20 mouse cellular contexts compared by ENCODE assay signal in the genomic region with DNA sequence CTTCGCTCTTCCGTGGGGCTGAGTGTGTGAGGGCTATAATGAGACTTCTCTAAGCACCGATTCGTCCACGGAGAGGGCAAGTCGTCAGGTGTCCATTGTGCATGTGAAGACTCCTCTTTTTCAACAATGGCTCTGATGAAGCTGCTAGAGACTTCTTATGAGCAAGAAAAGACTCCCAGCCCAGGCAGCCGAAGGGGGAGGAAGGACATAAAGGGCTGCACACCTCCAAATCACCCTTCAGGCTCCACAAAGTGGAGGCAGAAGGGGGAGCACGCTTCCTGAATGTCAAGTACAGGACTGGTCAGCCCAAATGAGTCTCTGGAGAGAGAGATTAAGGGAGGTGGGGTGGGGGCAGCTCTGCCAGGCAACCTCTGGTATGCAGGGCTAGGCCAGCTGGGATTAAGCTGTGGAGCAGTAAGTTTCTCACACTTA.
A peak's percentile ranks its signal among the peaks of the same experiment; 100 is the strongest.
DNase-seq lines count a peak whose midpoint lies in the region; ATAC-seq and TF ChIP-seq lines count a peak whose summit lies in the region.
"Had no signal": no experiment of that assay in that cellular context is flagged by ENCODE, and none has a peak within 500 bp of the region (broad histone marks: within the 10 kb centered on the region; RNA-seq: fewer than 3 reads in every experiment).

No protein-coding gene starts in this region.

- POLR2A ChIA-PET in Patski (lab: Charles Lee): no interaction called here

- no peak overlapping the region for H3K4me3 ChIP-seq in forebrain, embryonic 10.5 days
- H3K4me3 ChIP-seq in forebrain, embryonic 12.5 days (replicated peaks): no peak overlapping the region
- H3K4me3 ChIP-seq in midbrain, embryonic 11.5 days (ENCODE audit: low read depth, low read length): no peak overlapping the region
- H3K4me3 ChIP-seq in midbrain, embryonic 15.5 days: no peak overlapping the region
- H3K4me3 ChIP-seq: embryonic facial prominence, embryonic 13.5 days; gastrocnemius, adult 2 months; hindbrain, embryonic 12.5 days had no signal

- peaks cover 30% of the 10 kb centered on the region; the same call in 1 of the 2 replicates for H3K27me3 ChIP-seq in forebrain, embryonic 10.5 days (ENCODE audit: poor library complexity, severe bottlenecking)
- H3K27me3 ChIP-seq in forebrain, embryonic 12.5 days: peaks cover 3% of the 10 kb centered on the region; the same call in 1 of the 2 replicates
- no peaks in the 10 kb centered on the region for H3K27me3 ChIP-seq in Patski
- H3K27me3 ChIP-seq in midbrain, embryonic 11.5 days (ENCODE audit: control insufficient read depth, insufficient read depth, low read length): no peaks in the 10 kb centered on the region
- H3K27me3 ChIP-seq in midbrain, embryonic 15.5 days (replicated peaks): no peaks in the 10 kb centered on the region
- H3K27me3 ChIP-seq: embryonic facial prominence, embryonic 13.5 days; hindbrain, embryonic 12.5 days had no signal

- peaks cover 20% of the 10 kb centered on the region for H3K4me1 ChIP-seq in forebrain, embryonic 10.5 days
- peaks cover 16% of the 10 kb centered on the region for H3K4me1 ChIP-seq in forebrain, embryonic 12.5 days
- peaks cover 15% of the 10 kb centered on the region for H3K4me1 ChIP-seq in midbrain, embryonic 11.5 days (ENCODE audit: control insufficient read depth, insufficient read depth, low read length)
- no peaks in the 10 kb centered on the region for H3K4me1 ChIP-seq in midbrain, embryonic 15.5 days
- H3K4me1 ChIP-seq: embryonic facial prominence, embryonic 13.5 days had no signal

- H3K36me3 ChIP-seq in forebrain, embryonic 10.5 days (replicated peaks): no peaks in the 10 kb centered on the region
- no peaks in the 10 kb centered on the region for H3K36me3 ChIP-seq in forebrain, embryonic 12.5 days (replicated peaks)
- no peaks in the 10 kb centered on the region for H3K36me3 ChIP-seq in midbrain, embryonic 11.5 days (ENCODE audit: control insufficient read depth, insufficient read depth, low read length)
- no peaks in the 10 kb centered on the region for H3K36me3 ChIP-seq in midbrain, embryonic 15.5 days (replicated peaks)
- H3K36me3 ChIP-seq: embryonic facial prominence, embryonic 13.5 days; hindbrain, embryonic 12.5 days had no signal

- WGBS in forebrain, embryonic 10.5 days: 23% methylated on average over 8 of the region's 8 CpGs
- 12% methylated on average over 8 of the region's 8 CpGs for WGBS in forebrain, embryonic 12.5 days
- 13% methylated on average over 8 of the region's 8 CpGs for WGBS in midbrain, embryonic 11.5 days
- 15% methylated on average over 8 of the region's 8 CpGs for WGBS in midbrain, embryonic 15.5 days

- no peak overlapping the region for H3K9ac ChIP-seq in forebrain, embryonic 12.5 days
- H3K9ac ChIP-seq in midbrain, embryonic 11.5 days (ENCODE audit: low read length): no peak overlapping the region
- H3K9ac ChIP-seq in midbrain, embryonic 15.5 days: no peak overlapping the region
- H3K9ac ChIP-seq: embryonic facial prominence, embryonic 13.5 days; hindbrain, embryonic 12.5 days had no signal

- no peak for ATAC-seq in forebrain, embryonic 12.5 days (ENCODE audit: low FRiP score)
- ATAC-seq in Patski: peak; percentile 23
- ATAC-seq in midbrain, embryonic 11.5 days (ENCODE audit: low FRiP score): peak; percentile 87
- peak; percentile 69 for ATAC-seq in midbrain, embryonic 15.5 days (replicated peaks)
- ATAC-seq: activated CD4-positive, CD25-positive, alpha-beta regulatory T cell, adult 4 months; hindbrain, postnatal 0 days had no signal

- no peak for TF ChIP-seq CTCF in Patski (IDR thresholded peaks at IDR 0.05)

- no peak overlapping the region for H3K4me2 ChIP-seq in forebrain, embryonic 12.5 days
- peak overlapping the region; percentile 15; the same call in 1 of the 2 replicates for H3K4me2 ChIP-seq in midbrain, embryonic 11.5 days
- no peak overlapping the region for H3K4me2 ChIP-seq in midbrain, embryonic 15.5 days
- H3K4me2 ChIP-seq: embryonic facial prominence, embryonic 13.5 days; hindbrain, embryonic 12.5 days had no signal

- 0 out of 2 replicates have a peak overlapping the region, but pooled peaks have one; percentile 33 for H3K27ac ChIP-seq in forebrain, embryonic 10.5 days
- no peak overlapping the region for H3K27ac ChIP-seq in forebrain, embryonic 12.5 days
- peak overlapping the region; percentile 54; the same call in 1 of the 2 replicates for H3K27ac ChIP-seq in midbrain, embryonic 11.5 days (ENCODE audit: low read depth, low read length)
- no peak overlapping the region for H3K27ac ChIP-seq in midbrain, embryonic 15.5 days
- H3K27ac ChIP-seq: embryonic facial prominence, embryonic 13.5 days; gastrocnemius, adult 2 months; hindbrain, embryonic 12.5 days; hindbrain, postnatal 0 days had no signal

- no peak for DNase-seq in forebrain, embryonic 10.5 days (ENCODE audit: extremely low spot score, low spot score)
- no peak for DNase-seq in Patski (ENCODE audit: low read depth, low spot score)
- peak; percentile 89 for DNase-seq in midbrain, embryonic 11.5 days (ENCODE audit: low spot score, missing footprints)
- DNase-seq in cerebellum, postnatal 4 days (ENCODE audit: low spot score in 2 of 2): no peak
- DNase-seq in cerebellum, adult 11 months: no peak
- DNase-seq in left cerebral cortex, adult 11 months (ENCODE audit: low spot score): no peak
- DNase-seq: adrenal gland, postnatal 14 days; cerebellum, adult 2 months; cerebellum, postnatal 10 days; embryo, embryonic 11 days; gastrocnemius, adult 2 months; gastrocnemius, postnatal 25 days; heart, postnatal 10 days; heart, postnatal 4 days had no signal

- in situ Hi-C loops in Patski (cut with MboI; ENCODE audit: low pct_unique_long_range_greater_than_20kb): loop anchor here (25.0 kb wide), 1 partner anchor 992 kb away; no protein-coding TSS in a partner anchor

- CTCF ChIA-PET in Patski (lab: Charles Lee): interaction anchor here (1.8 to 1.9 kb wide), 3 partner anchors 16 to 338 kb away, joined by 3 to 5 read pairs (median 4); no protein-coding TSS in a partner anchor

- no peaks in the 10 kb centered on the region; the same call in 1 of the 2 replicates for H3K9me3 ChIP-seq in forebrain, embryonic 10.5 days
- no peaks in the 10 kb centered on the region for H3K9me3 ChIP-seq in forebrain, embryonic 12.5 days
- no peaks in the 10 kb centered on the region for H3K9me3 ChIP-seq in midbrain, embryonic 11.5 days (ENCODE audit: control insufficient read depth, low read length)
- H3K9me3 ChIP-seq in midbrain, embryonic 15.5 days: no peaks in the 10 kb centered on the region
- H3K9me3 ChIP-seq: embryonic facial prominence, embryonic 13.5 days; hindbrain, embryonic 12.5 days had no signal

Comparison
In these comparisons a context has a peak if more than half of its experiments do, and no peak if none do; other contexts are left out.
1. H3K27ac ChIP-seq: peak in forebrain, embryonic 10.5 days (single experiment) and midbrain, embryonic 11.5 days (single experiment); none in forebrain, embryonic 12.5 days (single experiment) and midbrain, embryonic 15.5 days (single experiment).